Mouse (Mus musculus) right cerebral cortex, postnatal 10 days (tissue): ENCODE measurements around the gene Rora.

ENCODE experiments used
- DNase-seq, 2 experiments: peaks; one replicate each; pipeline ENCODE4 v3.0.0; 2021; ENCODE audit warnings: low spot score in 2 of 2

The Rora gene

DNA sequence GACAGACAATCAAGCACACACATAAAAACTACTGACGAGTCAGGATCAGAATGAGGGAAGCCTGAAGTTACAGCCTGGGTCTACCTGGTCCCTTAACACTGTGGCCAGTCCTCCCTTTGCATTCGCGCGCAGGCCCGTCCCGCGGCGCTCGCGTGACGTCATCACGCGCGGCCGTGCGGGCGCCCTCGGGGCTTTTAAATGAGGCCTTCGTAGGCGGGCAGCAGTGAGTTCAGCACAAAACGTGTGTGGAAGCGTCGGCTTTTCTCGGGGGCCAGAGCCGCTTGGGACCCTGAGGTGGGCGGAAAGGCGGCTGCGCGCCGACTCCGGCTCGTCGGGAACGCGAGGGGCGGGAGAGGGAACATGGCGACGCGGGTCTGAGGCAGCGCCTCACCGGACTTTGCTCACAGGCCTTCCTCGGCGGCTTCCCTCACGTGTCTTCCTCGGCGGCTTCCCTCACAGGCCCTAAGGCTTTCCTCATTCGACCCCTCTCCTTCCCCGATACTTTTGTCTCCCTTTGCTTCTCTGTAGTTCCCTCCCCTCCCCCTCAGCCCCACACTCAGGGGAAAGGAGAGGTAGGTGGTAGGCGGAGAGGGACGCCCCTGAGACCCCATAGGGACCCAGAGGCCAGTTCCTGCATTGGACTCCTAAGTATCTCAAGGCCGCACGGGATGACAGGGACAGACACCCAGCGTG lies 744.3 kb downstream of the Rora start, which contains the start of gene Ice2:
TSS of gene Ice2 (plus strand) at position 147 of the 693 bp plus-strand sequence.
- peak; percentile 83 to 84 for DNase-seq

DNA sequence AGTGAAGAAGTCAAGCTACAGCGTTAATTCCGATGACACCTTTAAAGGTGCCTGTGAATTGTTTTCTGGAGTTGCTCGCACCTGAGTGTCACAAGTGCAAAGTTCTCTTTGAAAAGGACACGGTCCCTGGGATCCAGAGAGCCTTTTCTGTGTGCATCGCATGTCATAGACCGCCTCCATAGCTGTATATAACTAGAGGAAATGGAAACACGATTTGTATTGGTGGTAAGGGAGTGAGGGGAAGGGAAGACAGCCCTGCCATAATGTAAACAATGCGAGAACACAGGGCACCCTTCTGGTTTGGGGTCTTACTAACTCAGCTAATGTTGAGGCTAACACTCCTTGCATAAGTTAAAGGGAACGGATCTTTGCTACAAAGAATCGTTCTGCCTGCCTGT lies 744.9 kb downstream of the Rora start:
- no peak for DNase-seq

DNA sequence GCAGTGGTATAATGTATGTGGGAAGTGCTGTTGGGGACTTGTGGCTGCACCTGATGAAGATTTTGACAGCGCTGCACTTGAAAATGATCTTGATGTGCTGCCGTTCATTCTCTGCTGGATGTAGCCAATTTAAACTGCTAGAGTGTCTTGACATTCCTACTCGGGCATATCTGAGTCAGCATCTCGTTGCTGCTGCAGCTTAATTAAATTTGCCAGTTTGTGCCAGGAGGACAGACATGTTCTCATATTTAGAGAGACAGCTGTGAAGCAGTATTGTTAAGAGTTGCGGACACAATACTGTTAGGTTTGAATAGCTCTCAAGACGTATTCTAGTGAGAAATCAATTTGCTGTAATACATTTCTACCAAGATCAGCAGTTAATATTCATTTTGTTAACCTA lies 751.1 kb downstream of the Rora start:
- DNase-seq, result no peak

DNA sequence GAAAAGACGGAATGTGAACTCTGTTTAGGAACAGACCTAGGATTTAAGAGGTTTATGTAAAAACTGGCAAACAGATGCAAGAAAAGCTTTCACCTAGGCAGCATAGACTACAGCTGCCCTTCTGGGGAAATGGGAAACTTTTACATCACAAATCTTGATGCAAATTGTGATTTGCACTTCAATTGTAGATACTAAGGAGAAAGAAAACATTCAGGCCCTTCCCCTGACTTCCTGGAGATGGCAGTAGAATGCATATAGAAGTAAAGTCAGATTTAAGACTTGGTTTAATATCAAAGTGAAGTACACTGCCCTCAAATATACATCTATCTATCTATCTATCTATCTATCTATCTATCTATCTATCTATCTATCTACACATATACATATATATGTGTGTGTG lies 765.9 kb downstream of the Rora start:
- DNase-seq, result no peak

DNA sequence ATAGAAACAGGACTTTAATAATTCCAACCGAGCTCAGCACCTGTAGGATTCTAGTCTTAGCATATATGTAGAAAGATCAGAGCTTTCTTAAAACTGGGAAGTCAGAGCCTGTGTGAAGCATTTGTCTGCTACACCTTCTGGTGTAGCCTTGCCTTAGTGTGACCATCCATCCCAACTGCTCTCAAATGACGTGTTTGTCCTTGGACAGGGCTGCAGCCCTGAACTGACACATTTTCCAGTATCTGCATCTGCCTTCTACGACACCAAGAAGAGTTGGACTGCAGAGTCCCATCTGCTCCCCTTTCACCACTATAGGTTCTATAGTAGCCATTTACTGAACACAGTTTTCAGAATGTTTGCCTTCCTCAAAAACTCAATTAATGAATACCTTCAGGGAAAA lies 776.9 kb downstream of the Rora start:
- no peak for DNase-seq

DNA sequence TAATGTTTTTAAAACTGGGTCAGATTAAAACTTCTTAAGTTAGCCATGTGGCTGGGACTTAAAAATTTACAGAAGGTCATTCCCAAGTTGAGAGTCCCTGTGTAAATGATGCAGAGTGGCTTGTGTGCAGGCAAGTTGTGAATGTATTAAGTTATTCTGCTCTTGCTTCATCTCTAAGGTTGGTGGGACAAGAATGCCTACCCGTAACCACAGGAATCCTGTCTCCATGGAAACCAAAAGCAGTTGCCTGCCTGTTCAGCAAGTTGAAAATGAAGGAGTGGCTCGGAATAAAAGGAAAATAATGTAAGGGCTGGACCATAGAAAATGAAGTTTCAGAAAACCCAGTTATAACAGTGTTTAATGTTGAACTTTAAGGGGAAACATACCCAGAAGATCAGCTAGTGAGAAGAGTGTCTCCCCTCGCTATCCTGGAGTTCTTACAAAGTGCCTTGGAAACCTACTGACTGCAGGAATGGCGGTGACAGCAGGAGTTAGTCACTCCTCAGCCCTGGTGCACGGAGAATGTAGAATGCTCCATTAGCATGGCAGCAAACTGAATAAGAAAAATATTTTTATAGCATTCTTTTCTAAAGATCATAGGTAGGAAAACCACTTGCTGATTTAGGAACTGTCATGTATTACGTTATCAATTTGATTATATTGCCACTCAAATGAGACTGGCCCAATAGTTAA lies 778.4 kb downstream of the Rora start:
- no peak for DNase-seq

DNA sequence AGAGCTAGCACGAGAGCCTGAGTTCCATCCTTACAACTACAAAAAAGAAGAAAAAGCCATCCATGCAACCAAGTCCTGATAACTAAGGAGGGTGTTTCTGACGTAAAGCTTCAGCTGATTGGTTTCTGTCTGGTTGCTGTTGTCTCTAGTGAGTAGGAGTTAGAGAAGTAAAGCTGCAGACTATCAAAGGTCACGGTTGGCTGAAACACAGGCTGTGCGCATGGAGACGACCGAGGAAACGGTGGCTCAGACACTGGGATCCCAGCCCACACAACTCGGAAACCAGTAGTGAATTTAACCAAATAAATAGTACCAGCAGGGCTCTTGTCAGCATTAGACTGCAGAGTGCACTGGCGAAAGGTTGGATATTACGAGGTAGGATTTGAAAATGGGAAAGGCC lies 781.6 kb downstream of the Rora start:
- DNase-seq, result no peak

DNA sequence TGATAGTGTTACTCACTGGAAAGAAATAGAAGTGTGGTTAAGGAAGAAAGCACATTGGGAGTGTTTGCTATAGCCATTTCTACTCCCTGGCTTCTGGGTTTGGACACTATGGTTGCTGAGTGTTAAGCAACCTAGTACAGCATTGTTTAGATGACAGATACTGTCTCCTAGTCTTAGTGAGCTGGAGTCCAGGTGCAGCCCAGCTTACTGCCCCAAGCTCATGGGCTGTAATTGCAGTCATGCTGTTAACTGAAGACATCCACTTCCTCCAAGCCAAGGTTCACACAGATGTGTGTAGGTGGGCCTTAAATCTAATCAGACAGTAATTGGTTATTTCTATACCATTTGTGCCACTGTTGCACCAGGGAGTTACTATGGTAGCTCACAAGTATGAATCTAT lies 782.1 kb downstream of the Rora start:
- DNase-seq, result no peak
